Mouse (Mus musculus) kidney, embryonic 14.5 days (tissue): Measurements from ENCODE around the gene Cttnbp2. TPM values are rescaled to one million over a fixed set of nuclear protein-coding genes. Genes with fewer than 3 reads are reported as not detected.
A peak's percentile ranks its signal among the peaks of the same experiment; 100 is the strongest.

ENCODE experiments used
- ATAC-seq: fragments of 200-750 bp; cut with Nextera tagmentation; 2 replicates; pipeline ENCODE4 v1.8.0; 2017; ENCODE audit warnings: moderate number of reproducible peaks, mild to moderate bottlenecking, moderate TSS enrichment, moderate library complexity; ENCODE audit not compliant: low FRiP score, low TSS enrichment
- H3K27ac ChIP-seq: fragments of 300-500 bp; sonication (generic); 2 replicates; pipeline ENCODE4 v1.5.1; 2014; ENCODE audit warnings: low read depth, mild to moderate bottlenecking, low read length, moderate library complexity, mixed read lengths
- H3K27me3 ChIP-seq: fragments of 300-500 bp; sonication (generic); 2 replicates; pipeline ENCODE4 v1.6.1; 2014; ENCODE audit warnings: mild to moderate bottlenecking, low read length; ENCODE audit not compliant: control insufficient read depth, insufficient read depth
- H3K36me3 ChIP-seq: fragments of 300-500 bp; sonication (generic); 2 replicates; pipeline ENCODE4 v1.6.1; 2014; ENCODE audit warnings: low read length, mixed read lengths; ENCODE audit not compliant: control insufficient read depth, insufficient read depth
- H3K4me1 ChIP-seq: fragments of 300-500 bp; sonication (generic); 2 replicates; pipeline ENCODE4 v1.6.1; 2014; ENCODE audit warnings: low read length, mixed read lengths; ENCODE audit not compliant: control insufficient read depth, insufficient read depth
- H3K4me2 ChIP-seq: fragments of 300-500 bp; sonication (generic); replicated peaks from 2 replicates; pipeline ENCODE4 v1.6.1; 2014; ENCODE audit warnings: low read depth, mild to moderate bottlenecking, low read length
- H3K4me3 ChIP-seq: fragments of 300-500 bp; sonication (generic); 2 replicates; pipeline ENCODE4 v1.5.1; 2014; ENCODE audit warnings: mild to moderate bottlenecking, low read length
- H3K9ac ChIP-seq: fragments of 300-500 bp; sonication (generic); 2 replicates; pipeline ENCODE4 v1.6.1; 2014; ENCODE audit warnings: low read depth, mild to moderate bottlenecking, low read length, moderate library complexity
- H3K9me3 ChIP-seq: fragments of 300-500 bp; sonication (generic); 2 replicates; pipeline ENCODE4 v1.6.1; 2016; ENCODE audit warnings: low read length; ENCODE audit not compliant: control insufficient read depth
- WGBS: fragments of 180-500 bp; shearing (Covaris S2); extraction: QIAGEN DNeasy Blood & Tissue Kit; methylation state at CpG from one replicate; pipeline ENCODE4 v1.1.7; 2014; 5-methylcytosine and 5-hydroxymethylcytosine counted together
- polyA plus RNA-seq: library from polyadenylated mRNA; unstranded; fragments of >200 nt; fragmentation: Nextera tagmentation; extraction: Ambion mirVana; gene quantifications from 2 replicates; pipeline ENCODE4 v1.2.1, GENCODE M21; 2014

The Cttnbp2 gene
- polyA plus RNA-seq, 1 experiment from 2014 or later: 25.9 TPM

- no peak overlapping the region for H3K27ac ChIP-seq
- no peak overlapping the region for H3K9ac ChIP-seq
- no peak overlapping the region for H3K4me3 ChIP-seq
- no peaks in the 10 kb centered on the region for H3K36me3 ChIP-seq
- no peak for ATAC-seq
- no peaks in the 10 kb centered on the region for H3K4me1 ChIP-seq
- H3K4me2 ChIP-seq: no peak overlapping the region
- no peaks in the 10 kb centered on the region for H3K9me3 ChIP-seq
- H3K27me3 ChIP-seq: no peaks in the 10 kb centered on the region
- 76% methylated on average over 1 of the region's 1 CpGs for WGBS
Observed at GRCm38 (mm10) chr6:18477313-18477930, 37.2 kb downstream of the Cttnbp2 start.

DNA sequence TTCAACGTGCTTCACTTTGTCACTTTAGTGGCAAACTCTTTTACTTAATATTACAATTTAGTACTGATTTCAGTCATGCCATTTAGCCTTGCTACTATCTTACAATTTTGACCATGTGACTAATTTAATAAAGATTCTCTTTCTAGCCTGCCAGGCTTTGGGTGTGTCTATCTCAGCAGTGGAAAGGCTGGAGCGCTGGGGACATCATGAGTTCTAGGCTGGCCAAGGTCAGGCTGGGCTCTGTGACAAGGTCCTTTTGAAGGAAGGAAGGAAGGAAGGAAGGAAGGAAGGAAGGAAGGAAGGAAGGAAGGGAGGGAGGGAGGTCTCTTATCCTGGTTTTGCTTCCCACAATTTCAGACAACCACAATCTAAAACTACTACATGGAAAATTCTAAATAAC, 39.7 kb downstream of the Cttnbp2 start:
- Histone ChIP-seq H3K27me3 (no peaks in the 10 kb centered on the region), H3K4me3 (no peak overlapping the region), H3K9me3 (no peaks in the 10 kb centered on the region), H3K9ac (no peak overlapping the region), H3K4me1 (no peaks in the 10 kb centered on the region), H3K36me3 (no peaks in the 10 kb centered on the region), H3K27ac (no peak overlapping the region), H3K4me2 (no peak overlapping the region)
- no peak for ATAC-seq
- WGBS: 78% methylated on average over 2 of the region's 2 CpGs

DNA sequence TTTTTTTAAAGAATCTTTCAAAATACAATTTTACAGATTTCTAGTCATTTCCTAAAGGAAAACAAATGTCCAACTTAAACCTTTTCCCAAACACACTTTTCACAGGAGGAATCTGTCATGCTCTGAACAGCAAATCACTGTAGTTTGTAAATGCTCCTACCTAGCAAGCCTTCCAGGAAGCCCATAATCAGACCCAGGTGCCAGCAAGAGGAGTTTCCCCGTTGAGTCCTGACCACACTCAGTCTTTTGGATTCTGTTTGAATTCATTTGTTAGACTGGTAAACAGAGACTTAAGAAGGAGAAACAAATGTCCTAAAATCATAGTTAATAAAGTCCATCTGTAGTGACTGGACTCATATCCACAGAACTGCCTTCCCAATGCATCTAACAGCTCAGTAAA, 40.1 kb downstream of the Cttnbp2 start:
- no peak overlapping the region for H3K4me3 ChIP-seq
- no peaks in the 10 kb centered on the region for H3K4me1 ChIP-seq
- no peaks in the 10 kb centered on the region for H3K9me3 ChIP-seq
- ATAC-seq: no peak
- H3K36me3 ChIP-seq: no peaks in the 10 kb centered on the region
- no peak overlapping the region for H3K9ac ChIP-seq
- H3K4me2 ChIP-seq: no peak overlapping the region
- H3K27ac ChIP-seq: no peak overlapping the region
- no peaks in the 10 kb centered on the region for H3K27me3 ChIP-seq
- whole genome bisulfite sequencing: 68% methylated on average over 1 of the region's 1 CpGs

GRCm38 (mm10) chr6:18469206-18469605, 45.4 kb downstream of the Cttnbp2 start:
- no peak overlapping the region for H3K4me3 ChIP-seq
- no peaks in the 10 kb centered on the region for H3K36me3 ChIP-seq
- H3K27ac ChIP-seq: no peak overlapping the region
- ATAC-seq: no peak
- no peaks in the 10 kb centered on the region for H3K27me3 ChIP-seq
- H3K9me3 ChIP-seq: no peaks in the 10 kb centered on the region
- WGBS: 77% methylated on average over 2 of the region's 2 CpGs
- no peak overlapping the region for H3K4me2 ChIP-seq
- no peaks in the 10 kb centered on the region for H3K4me1 ChIP-seq
- no peak overlapping the region for H3K9ac ChIP-seq

GRCm38 (mm10) chr6:18467777-18468176, 46.9 kb downstream of the Cttnbp2 start:
- Histone ChIP-seq H3K9me3 (no peaks in the 10 kb centered on the region), H3K36me3 (no peaks in the 10 kb centered on the region), H3K4me3 (no peak overlapping the region), H3K27ac (no peak overlapping the region), H3K4me2 (no peak overlapping the region), H3K27me3 (no peaks in the 10 kb centered on the region), H3K4me1 (no peaks in the 10 kb centered on the region), H3K9ac (no peak overlapping the region)
- ATAC-seq: no peak
- 57% methylated on average over 2 of the region's 2 CpGs for WGBS

GRCm38 (mm10) chr6:18466227-18466626, 48.4 kb downstream of the Cttnbp2 start:
- Histone ChIP-seq H3K27ac (no peak overlapping the region), H3K4me2 (no peak overlapping the region), H3K27me3 (no peaks in the 10 kb centered on the region), H3K36me3 (no peaks in the 10 kb centered on the region), H3K4me1 (no peaks in the 10 kb centered on the region), H3K9ac (no peak overlapping the region), H3K9me3 (no peaks in the 10 kb centered on the region), H3K4me3 (no peak overlapping the region)
- ATAC-seq: no peak
- WGBS: 47% methylated on average over 7 of the region's 7 CpGs

- Histone ChIP-seq H3K9me3 (no peaks in the 10 kb centered on the region), H3K27ac (no peak overlapping the region), H3K4me3 (no peak overlapping the region), H3K36me3 (no peaks in the 10 kb centered on the region), H3K27me3 (no peaks in the 10 kb centered on the region), H3K4me2 (no peak overlapping the region), H3K9ac (no peak overlapping the region), H3K4me1 (no peaks in the 10 kb centered on the region)
- 29% methylated on average over 10 of the region's 10 CpGs for WGBS
- peak; percentile 75; the same call in 1 of the 2 replicates for ATAC-seq
Observed at GRCm38 (mm10) chr6:18465626-18466025, 49.0 kb downstream of the Cttnbp2 start.

DNA sequence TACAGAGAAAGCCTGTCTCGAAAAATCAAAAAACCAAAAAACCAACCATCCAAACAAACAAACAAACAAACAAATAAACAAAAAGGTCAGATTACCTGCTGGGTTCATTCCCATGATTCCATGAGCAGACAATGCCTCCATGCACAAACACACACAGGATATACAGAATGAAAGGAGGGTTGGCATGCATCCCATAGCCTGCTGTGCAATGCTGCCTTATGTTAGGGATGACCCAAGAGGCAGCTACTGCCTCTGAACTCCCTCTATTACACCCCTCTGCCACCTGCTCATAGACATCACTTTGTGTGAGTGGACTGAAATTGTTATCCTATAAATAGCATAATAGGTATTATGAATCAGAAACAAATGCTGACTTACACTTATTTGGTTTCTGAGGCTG, 55.0 kb downstream of the Cttnbp2 start:
- Histone ChIP-seq H3K27me3 (no peaks in the 10 kb centered on the region), H3K9ac (no peak overlapping the region), H3K4me1 (no peaks in the 10 kb centered on the region), H3K9me3 (no peaks in the 10 kb centered on the region), H3K4me3 (no peak overlapping the region), H3K27ac (no peak overlapping the region), H3K36me3 (no peaks in the 10 kb centered on the region), H3K4me2 (no peak overlapping the region)
- ATAC-seq: no peak
- WGBS: 79% methylated on average over 1 of the region's 1 CpGs

DNA sequence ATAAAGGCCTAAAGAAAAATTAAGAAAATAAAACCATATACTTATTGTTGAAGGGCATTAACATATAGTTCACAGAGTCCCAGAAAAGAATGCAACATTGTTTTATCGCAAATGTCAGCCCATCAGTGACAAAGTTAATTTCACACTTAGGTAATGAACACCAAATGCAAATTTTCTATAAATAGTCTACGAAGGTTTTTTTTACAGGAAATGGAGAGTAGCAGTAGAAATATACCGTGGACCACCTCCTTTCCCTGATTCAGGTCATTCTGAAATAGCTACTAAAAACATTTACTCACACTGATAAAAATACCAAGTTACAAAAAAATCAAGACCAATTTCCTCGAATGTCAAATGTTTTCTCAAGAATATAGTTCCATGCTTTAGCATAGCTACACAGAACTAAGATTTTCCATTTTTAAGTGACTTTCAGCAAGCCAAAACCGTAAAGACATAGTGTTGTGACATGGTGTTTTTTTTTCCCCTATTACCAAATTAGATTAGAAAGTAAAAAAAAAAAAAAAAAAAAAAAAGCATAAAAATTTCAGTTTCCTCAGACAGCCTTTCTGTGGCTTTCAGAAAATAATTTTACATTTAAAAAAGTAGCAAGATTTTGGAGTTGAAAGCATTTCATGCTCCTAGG, 64.0 kb downstream of the Cttnbp2 start:
- Histone ChIP-seq H3K9ac (no peak overlapping the region), H3K27me3 (no peaks in the 10 kb centered on the region), H3K4me2 (no peak overlapping the region), H3K4me1 (no peaks in the 10 kb centered on the region), H3K4me3 (no peak overlapping the region), H3K36me3 (no peaks in the 10 kb centered on the region), H3K9me3 (no peaks in the 10 kb centered on the region), H3K27ac (no peak overlapping the region)
- 83% methylated on average over 5 of the region's 5 CpGs for WGBS
- no peak for ATAC-seq
